Mouse (Mus musculus) liver, embryonic 16.5 days (tissue): ENCODE results near the gene Serpinb1c. TPM values are rescaled to one million over a fixed set of nuclear protein-coding genes. Genes with fewer than 3 reads are reported as not detected.
A peak's percentile ranks its signal among the peaks of the same experiment; 100 is the strongest.
"Not testable (repeated sequence)": the region's sequence is repeated elsewhere in the genome, so short reads cannot be mapped to it uniquely, and the experiment has no call there.

Source experiments
- ATAC-seq: fragments of 200-750 bp; cut with Nextera tagmentation; 2 replicates; pipeline ENCODE4 v1.8.0; 2017; ENCODE audit warnings: low read depth, mild to moderate bottlenecking, moderate number of reproducible peaks, moderate library complexity
- H3K27ac ChIP-seq: fragments of 300-500 bp; sonication (generic); 2 replicates; pipeline ENCODE4 v1.5.1; 2014; ENCODE audit warnings: mild to moderate bottlenecking, low read length
- H3K27me3 ChIP-seq: fragments of 300-500 bp; sonication (generic); 2 replicates; pipeline ENCODE4 v1.6.1; 2014; ENCODE audit warnings: low read depth, low read length, mixed read lengths; ENCODE audit not compliant: control insufficient read depth, insufficient read depth
- H3K36me3 ChIP-seq: fragments of 300-500 bp; sonication (generic); 2 replicates; pipeline ENCODE4 v1.6.1; 2014; ENCODE audit warnings: mild to moderate bottlenecking; ENCODE audit not compliant: control insufficient read depth, insufficient read depth
- H3K4me1 ChIP-seq: fragments of 300-500 bp; sonication (generic); 2 replicates; pipeline ENCODE4 v1.6.1; 2014; ENCODE audit warnings: low read depth, low read length, mixed read lengths; ENCODE audit not compliant: control insufficient read depth
- H3K4me2 ChIP-seq: fragments of 300-500 bp; sonication (generic); 2 replicates; pipeline ENCODE4 v1.6.1; 2014; ENCODE audit warnings: low read depth, low read length, mixed read lengths
- H3K4me3 ChIP-seq: fragments of 300-500 bp; sonication (generic); 2 replicates; pipeline ENCODE4 v1.5.1; 2014; ENCODE audit warnings: low read depth, mild to moderate bottlenecking, low read length
- H3K9ac ChIP-seq: fragments of 300-500 bp; sonication (generic); 2 replicates; pipeline ENCODE4 v1.6.1; 2014; ENCODE audit warnings: low read depth, low read length
- H3K9me3 ChIP-seq: fragments of 300-500 bp; sonication (generic); replicated peaks from 2 replicates; pipeline ENCODE4 v1.6.1; 2016; ENCODE audit warnings: low read length; ENCODE audit not compliant: control insufficient read depth
- WGBS: fragments of 180-500 bp; shearing (Covaris S2); extraction: QIAGEN DNeasy Blood & Tissue Kit; methylation state at CpG from one replicate; pipeline ENCODE4 v1.1.7; 2014; ENCODE audit not compliant: insufficient replicate concordance; 5-methylcytosine and 5-hydroxymethylcytosine counted together
- polyA plus RNA-seq: library from polyadenylated mRNA; unstranded; fragments of >200 nt; fragmentation: Nextera tagmentation; extraction: Ambion mirVana; gene quantifications from 2 replicates; pipeline ENCODE4 v1.2.1, GENCODE M21; 2015

Serpinb1c gene
- polyA plus RNA-seq = not detected in 2 replicates

DNA sequence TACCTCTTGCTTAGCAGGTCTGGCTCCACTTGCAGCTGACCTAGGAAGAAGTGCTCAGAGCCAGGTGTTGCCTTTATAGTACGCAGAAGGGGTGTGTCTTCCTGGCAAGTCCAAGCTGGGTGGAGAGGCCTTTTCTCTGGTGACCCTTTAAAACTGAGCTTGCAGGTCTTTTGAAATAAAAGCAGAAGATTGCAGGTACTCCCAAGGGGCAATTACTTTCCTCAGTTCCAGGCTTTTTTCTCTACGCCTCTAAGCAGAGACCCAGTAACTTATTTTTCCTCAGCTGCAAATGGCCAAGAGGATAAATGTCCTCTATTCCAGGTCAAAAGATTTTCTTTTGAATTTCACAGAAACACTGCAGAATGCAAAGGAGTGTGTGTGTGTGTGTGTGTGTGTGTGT, at the start of gene Serpinb1c:
Serpinb1c (minus strand) TSS at position 101 of the 400 bp plus-strand sequence.
- no peak for ATAC-seq
- Histone ChIP-seq H3K4me3 (no peak within 1 kb of the TSS), H3K4me2 (no peak within 1 kb of the TSS), H3K4me1 (no peaks in the 10 kb centered on the region), H3K9ac (no peak within 1 kb of the TSS), H3K27me3 (no peaks in the 10 kb centered on the region), H3K36me3 (no peaks in the 10 kb centered on the region), H3K9me3 (no peaks in the 10 kb centered on the region), H3K27ac (no peak within 1 kb of the TSS)
- 72% methylated on average over 2 of the region's 2 CpGs for WGBS

- not testable (repeated sequence) for H3K36me3 ChIP-seq, H3K9ac ChIP-seq, H3K4me1 ChIP-seq, H3K27me3 ChIP-seq, H3K4me2 ChIP-seq, ATAC-seq, H3K4me3 ChIP-seq, H3K9me3 ChIP-seq, H3K27ac ChIP-seq
- 42% methylated on average over 3 of the region's 3 CpGs for WGBS
These were observed 41.2 kb upstream of the Serpinb1c start for GRCm38 (mm10) chr13:32939191-32939590.

DNA sequence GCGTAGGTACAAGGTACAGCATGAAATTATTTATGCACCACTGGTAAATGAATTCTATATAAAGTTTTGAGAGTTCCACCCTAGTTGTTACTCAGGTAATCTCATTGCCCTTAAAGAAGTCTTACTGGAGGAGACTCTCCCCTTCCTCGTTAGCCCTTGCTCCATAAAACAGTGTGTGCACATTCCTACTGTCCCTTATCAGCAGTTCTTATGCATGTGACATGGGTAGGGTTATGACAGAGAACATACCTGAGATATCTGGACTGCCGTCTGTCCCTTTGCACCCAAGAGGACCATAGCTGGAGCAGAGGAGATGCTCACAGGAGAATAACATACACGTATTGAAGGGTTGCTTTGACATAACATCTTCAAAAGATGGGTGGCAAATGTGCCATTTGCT, 40.3 kb upstream of the Serpinb1c start:
- not testable (repeated sequence) for H3K4me3 ChIP-seq, ATAC-seq
- 53% methylated on average over 4 of the region's 4 CpGs for WGBS

GRCm38 (mm10) chr13:32934706-32935381, 36.8 kb upstream of the Serpinb1c start:
- H3K36me3 ChIP-seq = no peaks in the 10 kb centered on the region
- no peaks in the 10 kb centered on the region for H3K27me3 ChIP-seq
- H3K4me2 ChIP-seq = no peak overlapping the region
- H3K4me1 ChIP-seq = no peaks in the 10 kb centered on the region
- no peaks in the 10 kb centered on the region for H3K9me3 ChIP-seq
- H3K27ac ChIP-seq = no peak overlapping the region
- WGBS = 9% methylated on average over 1 of the region's 1 CpGs
- ATAC-seq = 0 out of 2 replicates have a peak, but pooled peaks have one; percentile 19
- no peak overlapping the region for H3K9ac ChIP-seq
- H3K4me3 ChIP-seq = no peak overlapping the region

More for the DNA sequence above, 40.3 kb upstream of the Serpinb1c start:
- H3K36me3 ChIP-seq, H3K4me1 ChIP-seq, H3K27me3 ChIP-seq, H3K9me3 ChIP-seq, H3K27ac ChIP-seq, H3K9ac ChIP-seq, H3K4me2 ChIP-seq: not testable (repeated sequence)

GRCm38 (mm10) chr13:32929107-32929750, 31.2 kb upstream of the Serpinb1c start:
- no peak overlapping the region for H3K9ac ChIP-seq
- H3K4me3 ChIP-seq = no peak overlapping the region
- H3K9me3 ChIP-seq = no peaks in the 10 kb centered on the region
- H3K27me3 ChIP-seq = no peaks in the 10 kb centered on the region
- no peak for ATAC-seq
- no peaks in the 10 kb centered on the region for H3K4me1 ChIP-seq
- WGBS = 26% methylated on average over 2 of the region's 2 CpGs
- H3K4me2 ChIP-seq = no peak overlapping the region
- H3K36me3 ChIP-seq = no peaks in the 10 kb centered on the region
- no peak overlapping the region for H3K27ac ChIP-seq

DNA sequence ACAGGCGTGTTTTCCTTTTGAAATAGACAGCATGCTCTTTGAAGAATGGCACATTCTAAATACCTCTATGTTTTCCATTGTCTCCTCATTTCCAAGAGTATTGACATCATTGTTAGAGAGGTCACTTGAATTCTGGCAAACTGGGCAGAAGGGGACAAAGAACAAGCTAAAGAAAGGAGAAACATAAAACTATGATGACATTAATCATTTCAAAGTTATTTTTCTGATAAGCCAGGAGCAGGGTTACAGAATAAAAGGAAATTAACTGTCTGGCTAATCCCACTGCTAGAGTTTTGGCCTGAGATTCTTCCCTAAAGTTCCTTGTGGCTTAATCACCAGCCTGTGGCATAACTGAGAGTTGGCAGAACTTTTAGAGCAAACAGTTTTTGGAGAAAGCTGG, 29.2 kb upstream of the Serpinb1c start:
- no peaks in the 10 kb centered on the region for H3K27me3 ChIP-seq
- no peaks in the 10 kb centered on the region for H3K4me1 ChIP-seq
- H3K4me3 ChIP-seq = no peak overlapping the region
- H3K36me3 ChIP-seq = no peaks in the 10 kb centered on the region
- no peak for ATAC-seq
- H3K27ac ChIP-seq = no peak overlapping the region
- 56% methylated on average over 1 of the region's 1 CpGs for WGBS
- no peaks in the 10 kb centered on the region for H3K9me3 ChIP-seq
- H3K4me2 ChIP-seq = no peak overlapping the region
- no peak overlapping the region for H3K9ac ChIP-seq

DNA sequence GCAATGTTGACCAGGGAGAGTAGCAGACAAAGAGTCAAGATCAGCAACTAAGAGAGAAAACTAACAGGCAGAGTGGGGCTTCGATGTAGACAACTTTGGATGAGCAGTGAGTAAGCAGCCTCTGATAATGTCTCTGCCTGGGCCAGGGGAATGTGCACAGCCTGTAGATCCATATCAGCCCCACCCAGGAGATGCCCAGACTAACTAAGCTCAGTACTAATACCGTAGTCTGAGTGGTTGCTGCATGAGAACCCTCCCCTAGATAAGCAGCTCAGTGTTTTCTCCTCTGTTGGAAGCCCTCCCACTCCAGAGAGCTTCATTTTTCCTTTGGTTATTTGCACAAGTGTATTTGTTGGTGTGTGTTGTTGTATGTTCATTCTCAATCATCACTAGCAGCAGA, 28.6 kb upstream of the Serpinb1c start:
- Histone ChIP-seq H3K36me3 (no peaks in the 10 kb centered on the region), H3K4me3 (no peak overlapping the region), H3K27me3 (no peaks in the 10 kb centered on the region), H3K4me2 (no peak overlapping the region), H3K27ac (no peak overlapping the region), H3K4me1 (no peaks in the 10 kb centered on the region), H3K9ac (no peak overlapping the region), H3K9me3 (no peaks in the 10 kb centered on the region)
- WGBS = 31% methylated on average over 2 of the region's 2 CpGs
- ATAC-seq = no peak

GRCm38 (mm10) chr13:32924578-32925360, 26.8 kb upstream of the Serpinb1c start:
- Histone ChIP-seq H3K9me3 (no peaks in the 10 kb centered on the region), H3K4me3 (no peak overlapping the region), H3K4me1 (no peaks in the 10 kb centered on the region), H3K9ac (no peak overlapping the region), H3K27ac (no peak overlapping the region), H3K27me3 (no peaks in the 10 kb centered on the region), H3K4me2 (no peak overlapping the region), H3K36me3 (no peaks in the 10 kb centered on the region)
- WGBS = 43% methylated on average over 7 of the region's 7 CpGs
- ATAC-seq = no peak

DNA sequence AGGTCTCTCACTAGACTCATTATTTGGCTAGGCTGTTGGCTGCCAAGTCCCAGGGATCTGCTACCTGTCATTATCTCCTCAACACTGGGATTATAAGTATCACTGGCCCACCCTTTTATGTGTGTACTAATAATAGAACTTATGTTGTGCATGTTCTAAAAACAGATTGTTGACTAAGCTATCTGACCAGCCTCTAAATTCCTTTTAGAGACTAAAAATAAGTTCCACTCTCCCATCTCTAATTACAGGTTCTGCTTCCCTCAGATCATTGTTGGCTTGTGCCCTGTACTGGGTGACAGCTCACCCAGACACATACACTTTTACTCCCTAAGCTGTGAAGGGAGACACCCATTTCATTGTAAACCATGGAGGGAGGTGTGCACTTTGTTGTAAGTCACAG, 24.6 kb upstream of the Serpinb1c start:
- no peaks in the 10 kb centered on the region for H3K27me3 ChIP-seq
- no peaks in the 10 kb centered on the region for H3K9me3 ChIP-seq
- no peaks in the 10 kb centered on the region for H3K36me3 ChIP-seq
- H3K9ac ChIP-seq = no peak overlapping the region
- H3K4me3 ChIP-seq = no peak overlapping the region
- no peaks in the 10 kb centered on the region for H3K4me1 ChIP-seq
- H3K27ac ChIP-seq = no peak overlapping the region
- H3K4me2 ChIP-seq = no peak overlapping the region
- no peak for ATAC-seq
